Mouse (Mus musculus): ENCODE data around the gene 1810009A15Rik.

Gene 1810009A15Rik

GRCm38 (mm10) chr19:8914212-8914611 is 25.6 kb downstream of the 1810009A15Rik start:
- in situ Hi-C loops (cut with MboI, MseI), result no loop called here

- in situ Hi-C loops (cut with MboI, MseI), result no loop called here
Observed at GRCm38 (mm10) chr19:8919000-8919399, 30.3 kb downstream of the 1810009A15Rik start.

DNA sequence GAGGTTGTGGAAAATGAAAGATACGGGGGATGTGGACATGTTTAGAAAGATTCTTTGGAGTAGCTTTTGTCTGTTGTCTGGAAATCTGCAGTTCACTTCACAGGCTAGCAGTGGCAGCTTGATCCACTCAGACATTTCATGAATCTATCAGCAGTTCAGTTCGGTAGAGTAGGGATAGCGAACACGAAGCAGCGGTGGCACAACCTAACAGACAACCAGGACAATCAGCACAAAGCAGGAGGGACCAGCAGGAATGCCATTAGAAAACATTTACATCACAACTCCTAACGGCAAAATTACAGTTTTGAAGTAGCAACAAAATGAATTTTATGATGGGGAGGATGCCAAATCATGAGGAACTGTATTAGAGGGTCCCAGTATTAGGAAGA is 31.0 kb downstream of the 1810009A15Rik start:
- in situ Hi-C loops (cut with MboI, MseI), result no loop called here

GRCm38 (mm10) chr19:8920073-8920736 is 31.6 kb downstream of the 1810009A15Rik start, which contains the start of gene B3gat3:
TSS of gene B3gat3 (plus strand) at chr19:8920374.
- in situ Hi-C loops (cut with MboI, MseI), result no loop called here

GRCm38 (mm10) chr19:8920836-8921291 is 32.2 kb downstream of the 1810009A15Rik start:
- in situ Hi-C loops (cut with MboI, MseI), result no loop called here

DNA sequence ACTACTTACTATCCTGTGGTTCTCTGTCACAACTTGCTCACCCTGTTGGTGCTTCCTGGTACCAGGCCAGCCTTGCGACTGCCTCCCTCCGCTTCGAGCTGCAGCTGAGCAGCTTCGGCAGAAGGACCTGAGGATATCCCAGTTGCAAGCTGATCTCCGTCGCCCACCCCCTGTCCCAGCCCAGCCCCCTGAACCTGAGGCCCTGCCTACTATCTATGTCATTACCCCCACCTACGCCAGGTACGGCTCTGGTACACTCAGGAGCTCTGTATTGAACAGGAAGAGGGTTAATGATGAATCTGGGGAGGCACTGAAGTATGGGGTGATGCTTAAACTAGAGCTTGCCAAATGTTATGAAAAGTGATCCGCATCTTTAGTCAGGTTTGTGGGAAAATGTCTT is 33.1 kb downstream of the 1810009A15Rik start:
- in situ Hi-C loops (cut with MboI, MseI), result no loop called here

- in situ Hi-C loops (cut with MboI, MseI), result no loop called here
Observed at GRCm38 (mm10) chr19:8926766-8927165, 38.1 kb downstream of the 1810009A15Rik start.

GRCm38 (mm10) chr19:8927891-8928525 is 39.4 kb downstream of the 1810009A15Rik start:
- in situ Hi-C loops (cut with MboI, MseI), result no loop called here

DNA sequence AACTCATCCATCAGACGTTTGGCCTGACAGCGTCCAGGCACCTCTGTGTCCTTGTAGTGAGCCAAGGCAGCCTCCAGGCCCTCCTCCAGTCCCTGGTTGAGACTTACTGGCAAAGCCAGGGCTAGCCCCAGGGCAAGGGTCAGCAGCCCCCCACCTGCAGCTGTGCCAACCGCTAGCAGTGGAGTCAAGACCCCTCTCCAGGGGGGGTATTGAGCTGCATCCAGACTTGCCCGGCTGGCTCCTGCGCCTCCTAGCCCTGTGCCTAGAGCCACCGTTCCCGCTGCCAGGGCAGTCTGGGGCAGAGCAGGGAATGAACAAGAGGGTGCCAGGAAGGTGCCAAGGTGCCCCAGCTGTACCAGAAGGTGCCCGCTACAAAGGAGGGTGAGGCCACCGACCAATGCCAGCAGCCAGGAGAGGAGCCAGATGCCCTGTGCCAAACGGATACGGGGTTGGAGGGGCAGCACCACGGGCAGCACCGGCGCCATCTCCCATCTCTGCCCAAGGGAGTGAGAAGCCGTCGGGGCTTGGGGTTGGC is 40.1 kb downstream of the 1810009A15Rik start:
- in situ Hi-C loops (cut with MboI, MseI), result no loop called here

DNA sequence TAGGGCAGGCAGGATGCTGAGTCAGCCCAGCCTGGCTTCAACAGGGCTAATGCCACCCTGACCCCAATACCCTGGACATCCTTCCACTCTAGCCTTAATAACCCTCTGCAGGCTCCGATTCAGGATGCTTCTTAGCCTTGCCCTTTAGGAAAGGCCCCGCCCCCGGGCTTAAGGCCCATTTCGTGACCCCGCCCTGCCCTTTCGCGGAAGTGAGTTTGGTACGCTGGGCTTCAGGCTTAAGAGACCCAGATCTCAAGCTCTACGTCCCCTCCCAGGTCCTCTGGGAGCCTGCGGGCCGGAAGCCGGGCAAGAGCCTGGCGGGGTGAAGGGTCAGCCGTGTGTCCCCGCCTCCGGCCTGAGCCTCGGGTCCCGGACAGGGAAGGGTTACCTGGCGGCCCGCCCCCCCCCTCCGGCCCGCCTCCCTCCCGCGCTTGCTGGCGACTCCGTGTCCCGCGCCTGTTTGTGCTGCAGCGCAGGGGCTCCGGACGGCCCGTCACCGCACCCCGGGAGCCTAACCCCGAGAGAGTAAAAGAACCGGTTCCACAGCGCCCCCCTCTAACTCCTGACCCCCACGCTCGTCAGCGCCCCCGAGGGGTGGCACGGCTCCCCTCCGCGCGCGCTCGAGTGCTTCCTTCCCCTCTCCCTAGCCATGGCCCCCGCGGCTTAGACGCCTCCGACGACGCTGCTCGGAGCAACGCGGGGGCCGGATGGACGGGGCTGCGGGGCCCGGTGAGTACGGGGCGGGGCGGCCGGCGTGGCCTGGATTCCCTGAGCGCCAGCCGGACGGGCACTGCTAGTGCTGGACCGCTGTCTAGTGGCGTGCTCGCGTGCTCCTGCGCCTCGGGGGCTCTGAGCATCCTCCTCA is 40.8 kb downstream of the 1810009A15Rik start, which contains the start of the genes Rom1 and Eml3:
Gene Rom1 (minus strand): TSS at position 133 of the 865 bp plus-strand sequence.
Gene Eml3 (plus strand): TSS at position 329 of the 865 bp plus-strand sequence.
- in situ Hi-C loops (cut with MboI, MseI), result no loop called here

DNA sequence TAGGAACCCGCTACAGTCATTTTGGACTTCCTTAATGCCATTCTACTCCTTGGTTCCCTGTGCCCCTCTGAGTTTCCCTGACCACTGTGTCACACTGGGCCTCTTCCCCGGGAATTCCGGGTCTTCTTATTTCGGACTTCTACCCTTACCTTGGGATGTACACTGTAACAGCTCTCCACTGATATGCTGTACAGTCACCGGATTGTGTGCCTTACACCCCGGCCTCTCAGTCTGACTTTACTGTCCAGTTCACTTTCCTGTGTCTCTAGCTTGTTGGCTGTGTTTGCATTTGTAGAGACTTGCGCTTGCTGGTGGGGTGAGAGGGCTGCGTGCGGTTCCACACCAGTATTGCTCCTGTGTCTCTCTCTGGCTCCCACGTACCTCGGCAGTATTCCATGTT is 41.5 kb downstream of the 1810009A15Rik start:
- in situ Hi-C loops (cut with MboI, MseI), result no loop called here

GRCm38 (mm10) chr19:8930771-8931170 is 42.1 kb downstream of the 1810009A15Rik start:
- in situ Hi-C loops (cut with MboI, MseI), result no loop called here

DNA sequence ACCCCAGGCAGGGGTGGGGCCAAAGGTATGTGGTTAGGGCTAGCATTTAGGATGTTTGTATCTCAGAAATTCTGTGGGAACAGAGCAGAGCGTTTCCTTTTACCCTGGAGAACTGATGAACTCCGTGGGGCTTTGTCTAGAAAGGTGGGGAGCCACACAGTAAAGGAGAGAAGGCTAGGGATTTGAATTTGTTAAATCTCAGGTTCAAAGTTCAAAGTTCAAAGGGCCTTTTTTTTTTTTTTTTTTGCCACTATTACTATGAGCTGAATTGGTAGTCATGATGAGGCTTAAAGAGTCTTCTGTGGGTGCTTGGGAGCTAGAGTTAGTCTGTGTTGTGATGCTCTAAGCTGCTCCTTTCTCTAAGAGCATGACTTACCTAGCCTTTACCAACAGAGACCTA is 48.1 kb downstream of the 1810009A15Rik start:
- in situ Hi-C loops (cut with MboI, MseI), result loop anchor here (5.0 kb wide), 1 partner anchor 34 kb away; no protein-coding TSS in a partner anchor

Data from regulatory T cell (primary cell).